Mouse (Mus musculus) midbrain, postnatal 0 days (tissue): ENCODE measurements at regions not wholly inside any gene's neighbourhood (a gene's known extent, or its start where the extent isn't known, plus 50 kb on each side); places are given as distances from the start of the nearest gene placed in this dataset.

Experiments
- ATAC-seq: fragments of 200-750 bp; cut with Nextera tagmentation; 2 replicates; pipeline ENCODE4 v1.8.0; 2017; ENCODE audit warnings: moderate number of reproducible peaks, mild to moderate bottlenecking, moderate TSS enrichment, moderate library complexity; ENCODE audit not compliant: low FRiP score
- DNase-seq: peaks from one replicate; pipeline ENCODE4 v3.0.0-alpha.2; 2015; ENCODE audit warnings: low spot score
- H3K27ac ChIP-seq: fragments of 300-500 bp; sonication (generic); 2 replicates; pipeline ENCODE4 v1.5.1; 2014; ENCODE audit warnings: low read depth, mild to moderate bottlenecking, low read length, mixed read lengths
- H3K27me3 ChIP-seq: fragments of 300-500 bp; sonication (generic); 2 replicates; pipeline ENCODE4 v1.6.1; 2014; ENCODE audit warnings: low read length, control low read depth, mixed read lengths; ENCODE audit not compliant: insufficient read depth
- H3K36me3 ChIP-seq: fragments of 300-500 bp; sonication (generic); 2 replicates; pipeline ENCODE4 v1.6.1; 2014; ENCODE audit warnings: low read length, control low read depth, mixed read lengths; ENCODE audit not compliant: insufficient read depth
- H3K4me1 ChIP-seq: fragments of 300-500 bp; sonication (generic); 2 replicates; pipeline ENCODE4 v1.6.1; 2014; ENCODE audit warnings: mild to moderate bottlenecking, control low read depth, antibody characterized with exemption, low read length, mixed read lengths; ENCODE audit not compliant: insufficient read depth
- H3K4me2 ChIP-seq: fragments of 300-500 bp; sonication (generic); 2 replicates; pipeline ENCODE4 v1.6.1; 2014; ENCODE audit warnings: low read depth, mild to moderate bottlenecking, low read length, mixed read lengths; ENCODE audit not compliant: poor library complexity, severe bottlenecking
- H3K4me3 ChIP-seq: fragments of 300-500 bp; sonication (generic); 2 replicates; pipeline ENCODE4 v1.5.1; 2014; ENCODE audit warnings: low read depth, mild to moderate bottlenecking, low read length, moderate library complexity
- H3K9ac ChIP-seq: fragments of 300-500 bp; sonication (generic); replicated peaks from 2 replicates; pipeline ENCODE4 v1.6.1; 2014; ENCODE audit warnings: mild to moderate bottlenecking, low read length, moderate library complexity, mixed read lengths; ENCODE audit not compliant: poor library complexity, severe bottlenecking
- H3K9me3 ChIP-seq: fragments of 300-500 bp; sonication (generic); 2 replicates; pipeline ENCODE4 v1.6.1; 2016; ENCODE audit warnings: low read length, control low read depth
- CTCF ChIP-seq: IDR thresholded peaks from 2 replicates; pipeline ENCODE4 v1.5.1; 2016; ENCODE audit warnings: antibody characterized with exemption, mild to moderate bottlenecking
- WGBS: fragments of 180-500 bp; shearing (Covaris S2); extraction: QIAGEN DNeasy Blood & Tissue Kit; methylation state at CpG from one replicate; pipeline ENCODE4 v1.1.7; 2014; 5-methylcytosine and 5-hydroxymethylcytosine counted together

DNA sequence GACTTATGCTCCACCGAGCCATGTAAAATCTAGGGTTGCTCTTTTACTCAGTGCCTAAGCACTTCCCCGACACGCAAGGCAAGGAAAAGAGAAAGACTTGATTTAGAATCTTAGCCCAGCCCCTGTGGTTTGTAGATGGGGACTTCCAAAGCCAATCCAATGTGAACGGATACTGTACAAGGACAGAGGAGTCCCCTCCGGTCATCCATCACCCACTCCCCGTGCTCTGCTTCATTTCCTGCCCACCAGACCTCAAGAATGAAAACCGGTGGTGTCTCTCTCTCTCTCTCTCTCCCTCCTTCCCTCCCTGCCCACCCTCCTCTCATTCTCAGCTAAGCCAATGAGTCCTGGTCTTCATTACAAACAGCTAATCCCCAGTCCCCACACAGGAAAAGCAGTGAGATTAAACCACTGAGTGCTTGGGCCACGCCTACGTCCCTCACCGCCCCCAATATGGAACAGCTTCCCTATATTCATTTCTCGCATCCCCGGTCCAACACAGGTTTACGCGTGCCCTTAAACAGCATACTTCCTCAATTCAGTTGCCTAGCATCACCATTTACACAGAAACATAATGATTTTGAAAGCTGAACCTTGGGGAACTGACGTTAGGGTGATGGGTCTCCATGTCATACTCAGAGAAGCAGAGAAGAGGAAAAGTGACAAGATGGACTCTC is 151.1 kb upstream of the Noct start:
- H3K9me3 ChIP-seq = no peaks in the 10 kb centered on the region
- no peak overlapping the region for H3K4me3 ChIP-seq
- H3K36me3 ChIP-seq = no peaks in the 10 kb centered on the region
- no peak overlapping the region for H3K9ac ChIP-seq
- no peaks in the 10 kb centered on the region for H3K4me1 ChIP-seq
- H3K27ac ChIP-seq = no peak overlapping the region
- WGBS = 87% methylated on average over 15 of the region's 15 CpGs
- TF ChIP-seq CTCF = no peak
- no peaks in the 10 kb centered on the region for H3K27me3 ChIP-seq
- H3K4me2 ChIP-seq = no peak overlapping the region
- no peak for ATAC-seq
- no peak for DNase-seq

DNA sequence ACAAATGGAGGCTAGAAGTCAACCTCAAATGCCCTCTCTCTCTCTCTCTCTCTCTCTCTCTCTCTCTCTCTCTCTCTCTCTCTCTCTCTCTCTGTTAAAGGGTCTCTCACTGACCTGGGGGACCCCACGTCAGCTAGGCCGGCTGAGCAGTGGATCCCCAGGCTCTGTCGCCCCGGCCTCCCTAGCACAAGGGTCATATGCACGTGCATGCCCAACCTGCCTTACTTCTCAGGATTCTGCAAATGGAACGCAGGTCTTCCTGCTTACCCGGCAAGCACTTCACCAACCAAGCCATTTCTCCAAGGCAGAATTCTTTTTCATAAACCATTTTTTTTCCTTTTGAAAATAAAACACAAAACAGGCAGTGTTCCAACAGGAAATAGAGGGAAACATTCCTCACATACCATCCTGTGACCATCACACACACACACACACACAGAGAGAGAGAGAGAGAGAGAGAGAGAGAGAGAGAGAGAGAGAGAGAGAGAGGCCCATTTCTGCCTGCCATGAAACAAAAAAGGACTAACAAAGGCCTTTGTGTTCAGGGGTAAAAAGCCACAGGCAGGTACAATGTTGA is 150.4 kb upstream of the Noct start:
- no peaks in the 10 kb centered on the region for H3K4me1 ChIP-seq
- H3K4me2 ChIP-seq = no peak overlapping the region
- no peak for ATAC-seq
- H3K9me3 ChIP-seq = no peaks in the 10 kb centered on the region
- no peak for DNase-seq
- H3K27ac ChIP-seq = no peak overlapping the region
- no peak overlapping the region for H3K9ac ChIP-seq
- no peaks in the 10 kb centered on the region for H3K27me3 ChIP-seq
- no peak overlapping the region for H3K4me3 ChIP-seq
- no peaks in the 10 kb centered on the region for H3K36me3 ChIP-seq
- WGBS = 79% methylated on average over 7 of the region's 7 CpGs
- TF ChIP-seq CTCF = no peak

DNA sequence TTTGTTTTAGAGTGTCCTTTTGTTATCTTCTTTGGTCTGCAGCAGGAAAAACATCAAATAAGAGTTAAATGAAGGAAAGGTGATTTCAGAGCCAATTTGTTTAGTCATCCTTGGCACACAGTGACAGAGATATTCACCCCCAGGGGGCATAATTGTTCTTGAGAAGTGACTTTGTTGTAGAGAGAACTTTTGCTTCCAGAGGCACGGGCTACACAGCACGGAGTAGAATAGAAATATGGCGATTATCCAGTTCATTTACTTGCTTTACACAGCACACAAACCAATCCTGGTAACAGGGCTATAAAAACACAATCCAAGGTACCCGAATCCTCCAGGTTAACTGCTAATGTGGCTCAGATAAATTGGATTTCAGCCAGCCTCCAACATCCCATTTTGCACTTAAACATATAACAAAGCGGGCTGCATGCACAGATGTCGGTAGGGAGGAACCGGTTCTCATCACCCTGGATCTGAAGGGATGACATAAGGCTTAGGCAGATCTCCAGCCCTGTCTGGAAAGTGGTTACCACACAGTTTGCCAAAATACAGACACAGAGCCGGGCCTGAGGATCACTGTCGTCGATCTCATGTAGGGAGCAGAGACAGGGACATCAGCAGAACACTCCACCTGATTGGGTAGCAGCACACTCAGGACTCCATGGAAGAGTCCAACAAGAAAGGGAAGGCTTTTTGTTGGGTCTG is 148.9 kb upstream of the Noct start:
- Histone ChIP-seq H3K4me2 (no peak overlapping the region), H3K9ac (no peak overlapping the region), H3K4me3 (no peak overlapping the region), H3K4me1 (no peaks in the 10 kb centered on the region), H3K9me3 (no peaks in the 10 kb centered on the region), H3K27me3 (no peaks in the 10 kb centered on the region), H3K36me3 (no peaks in the 10 kb centered on the region), H3K27ac (no peak overlapping the region)
- DNase-seq (no peak), ATAC-seq (no peak)
- no peak for TF ChIP-seq CTCF
- WGBS = 70% methylated on average over 10 of the region's 10 CpGs

GRCm38 (mm10) chr3:51078459-51078858 is 145.8 kb upstream of the Noct start:
- DNase-seq = no peak
- TF ChIP-seq CTCF = no peak
- Histone ChIP-seq H3K9me3 (no peaks in the 10 kb centered on the region), H3K4me3 (no peak overlapping the region), H3K4me1 (no peaks in the 10 kb centered on the region), H3K27ac (no peak overlapping the region), H3K9ac (no peak overlapping the region), H3K27me3 (no peaks in the 10 kb centered on the region), H3K4me2 (no peak overlapping the region), H3K36me3 (no peaks in the 10 kb centered on the region)
- no peak for ATAC-seq
- WGBS = 57% methylated on average over 4 of the region's 4 CpGs

DNA sequence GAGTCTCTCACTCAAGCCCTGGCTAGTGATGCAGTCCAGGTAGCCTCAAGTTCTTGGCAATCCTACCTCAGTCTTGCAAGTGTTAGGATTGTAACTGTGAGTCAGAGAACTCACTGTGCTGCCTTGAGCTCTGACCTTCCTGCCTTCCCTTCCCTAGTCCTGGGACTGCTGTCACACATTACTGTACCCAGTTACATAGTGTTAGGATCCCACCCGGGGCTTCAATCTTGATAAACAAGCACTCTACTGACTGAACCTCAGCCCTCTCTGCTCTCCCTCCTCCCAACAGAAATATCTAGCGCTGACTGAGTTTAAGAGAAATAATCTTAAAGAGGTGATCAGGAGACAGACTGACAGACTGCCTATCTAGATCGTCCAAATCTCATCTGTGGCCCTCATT is 143.8 kb upstream of the Noct start:
- Histone ChIP-seq H3K4me1 (no peaks in the 10 kb centered on the region), H3K4me2 (no peak overlapping the region), H3K36me3 (no peaks in the 10 kb centered on the region), H3K9ac (no peak overlapping the region), H3K27ac (no peak overlapping the region), H3K4me3 (no peak overlapping the region), H3K9me3 (no peaks in the 10 kb centered on the region), H3K27me3 (no peaks in the 10 kb centered on the region)
- DNase-seq (no peak), ATAC-seq (no peak)
- 77% methylated on average over 3 of the region's 3 CpGs for whole genome bisulfite sequencing
- no peak for TF ChIP-seq CTCF

- no peak for DNase-seq
- WGBS = 66% methylated on average over 7 of the region's 7 CpGs
These were observed 143.4 kb upstream of the Noct start for GRCm38 (mm10) chr3:51080855-51081254.

More at GRCm38 (mm10) chr3:51080855-51081254, 143.4 kb upstream of the Noct start:
- ATAC-seq = no peak
- H3K27ac ChIP-seq = no peak overlapping the region
- H3K4me3 ChIP-seq = no peak overlapping the region
- no peaks in the 10 kb centered on the region for H3K4me1 ChIP-seq
- no peak overlapping the region for H3K9ac ChIP-seq
- no peak for TF ChIP-seq CTCF
- no peak overlapping the region for H3K4me2 ChIP-seq
- no peaks in the 10 kb centered on the region for H3K9me3 ChIP-seq
- no peaks in the 10 kb centered on the region for H3K36me3 ChIP-seq
- no peaks in the 10 kb centered on the region for H3K27me3 ChIP-seq
